Mouse (Mus musculus) kidney, embryonic 14.5 days (tissue): Measurements from ENCODE around the gene Ptgir. TPM values are rescaled to one million over a fixed set of nuclear protein-coding genes. Genes with fewer than 3 reads are reported as not detected.

Experiments
- ATAC-seq: fragments of 200-750 bp; cut with Nextera tagmentation; 2 replicates; pipeline ENCODE4 v1.8.0; 2017; ENCODE audit warnings: moderate number of reproducible peaks, mild to moderate bottlenecking, moderate TSS enrichment, moderate library complexity; ENCODE audit not compliant: low FRiP score, low TSS enrichment
- H3K27ac ChIP-seq: fragments of 300-500 bp; sonication (generic); 2 replicates; pipeline ENCODE4 v1.5.1; 2014; ENCODE audit warnings: low read depth, mild to moderate bottlenecking, low read length, moderate library complexity, mixed read lengths
- H3K27me3 ChIP-seq: fragments of 300-500 bp; sonication (generic); 2 replicates; pipeline ENCODE4 v1.6.1; 2014; ENCODE audit warnings: mild to moderate bottlenecking, low read length; ENCODE audit not compliant: control insufficient read depth, insufficient read depth
- H3K36me3 ChIP-seq: fragments of 300-500 bp; sonication (generic); 2 replicates; pipeline ENCODE4 v1.6.1; 2014; ENCODE audit warnings: low read length, mixed read lengths; ENCODE audit not compliant: control insufficient read depth, insufficient read depth
- H3K4me1 ChIP-seq: fragments of 300-500 bp; sonication (generic); 2 replicates; pipeline ENCODE4 v1.6.1; 2014; ENCODE audit warnings: low read length, mixed read lengths; ENCODE audit not compliant: control insufficient read depth, insufficient read depth
- H3K4me2 ChIP-seq: fragments of 300-500 bp; sonication (generic); replicated peaks from 2 replicates; pipeline ENCODE4 v1.6.1; 2014; ENCODE audit warnings: low read depth, mild to moderate bottlenecking, low read length
- H3K4me3 ChIP-seq: fragments of 300-500 bp; sonication (generic); 2 replicates; pipeline ENCODE4 v1.5.1; 2014; ENCODE audit warnings: mild to moderate bottlenecking, low read length
- H3K9ac ChIP-seq: fragments of 300-500 bp; sonication (generic); 2 replicates; pipeline ENCODE4 v1.6.1; 2014; ENCODE audit warnings: low read depth, mild to moderate bottlenecking, low read length, moderate library complexity
- H3K9me3 ChIP-seq: fragments of 300-500 bp; sonication (generic); 2 replicates; pipeline ENCODE4 v1.6.1; 2016; ENCODE audit warnings: low read length; ENCODE audit not compliant: control insufficient read depth
- WGBS: fragments of 180-500 bp; shearing (Covaris S2); extraction: QIAGEN DNeasy Blood & Tissue Kit; methylation state at CpG from one replicate; pipeline ENCODE4 v1.1.7; 2014; 5-methylcytosine and 5-hydroxymethylcytosine counted together
- polyA plus RNA-seq: library from polyadenylated mRNA; unstranded; fragments of >200 nt; fragmentation: Nextera tagmentation; extraction: Ambion mirVana; gene quantifications from 2 replicates; pipeline ENCODE4 v1.2.1, GENCODE M21; 2014

The Ptgir gene
- polyA plus RNA-seq, 1 experiment from 2014 or later: 1.4 TPM

GRCm38 (mm10) chr7:16916342-16917265, 10.3 kb downstream of the Ptgir start:
- no peak overlapping the region for H3K4me2 ChIP-seq
- H3K27ac ChIP-seq: no peak overlapping the region
- H3K27me3 ChIP-seq: no peaks in the 10 kb centered on the region
- no peak for ATAC-seq
- H3K9me3 ChIP-seq: no peaks in the 10 kb centered on the region
- WGBS: 83% methylated on average over 30 of the region's 30 CpGs
- H3K4me1 ChIP-seq: peaks cover 26% of the 10 kb centered on the region
- peaks cover 58% of the 10 kb centered on the region for H3K36me3 ChIP-seq
- H3K9ac ChIP-seq: no peak overlapping the region
- H3K4me3 ChIP-seq: no peak overlapping the region

GRCm38 (mm10) chr7:16917447-16917846, 11.2 kb downstream of the Ptgir start:
- H3K4me2 ChIP-seq: no peak overlapping the region
- ATAC-seq: no peak
- H3K27me3 ChIP-seq: no peaks in the 10 kb centered on the region
- 55% methylated on average over 11 of the region's 11 CpGs for WGBS
- peaks cover 58% of the 10 kb centered on the region for H3K36me3 ChIP-seq
- no peak overlapping the region for H3K4me3 ChIP-seq
- no peaks in the 10 kb centered on the region for H3K9me3 ChIP-seq
- no peak overlapping the region for H3K27ac ChIP-seq
- H3K9ac ChIP-seq: no peak overlapping the region
- H3K4me1 ChIP-seq: peaks cover 34% of the 10 kb centered on the region

- Histone ChIP-seq H3K4me2 (no peak overlapping the region), H3K36me3 (peaks cover 58% of the 10 kb centered on the region), H3K9me3 (no peaks in the 10 kb centered on the region), H3K27me3 (no peaks in the 10 kb centered on the region), H3K4me1 (peaks cover 38% of the 10 kb centered on the region), H3K4me3 (no peak overlapping the region), H3K9ac (no peak overlapping the region), H3K27ac (no peak overlapping the region)
- 84% methylated on average over 9 of the region's 9 CpGs for WGBS
- no peak for ATAC-seq
Measured at GRCm38 (mm10) chr7:16918014-16918413, 11.7 kb downstream of the Ptgir start.

GRCm38 (mm10) chr7:16918670-16919069, 12.4 kb downstream of the Ptgir start:
- no peak for ATAC-seq
- H3K27ac ChIP-seq: no peak overlapping the region
- WGBS: 77% methylated on average over 3 of the region's 3 CpGs
- H3K9ac ChIP-seq: no peak overlapping the region
- H3K4me2 ChIP-seq: no peak overlapping the region
- no peak overlapping the region for H3K4me3 ChIP-seq
- H3K9me3 ChIP-seq: no peaks in the 10 kb centered on the region
- H3K4me1 ChIP-seq: peaks cover 38% of the 10 kb centered on the region
- peaks cover 58% of the 10 kb centered on the region for H3K36me3 ChIP-seq
- H3K27me3 ChIP-seq: no peaks in the 10 kb centered on the region

- Histone ChIP-seq H3K27me3 (no peaks in the 10 kb centered on the region), H3K4me3 (no peak overlapping the region), H3K9me3 (no peaks in the 10 kb centered on the region), H3K9ac (no peak overlapping the region), H3K36me3 (peaks cover 56% of the 10 kb centered on the region), H3K4me2 (no peak overlapping the region; the same call in 1 of the 2 replicates), H3K27ac (no peak overlapping the region), H3K4me1 (peaks cover 38% of the 10 kb centered on the region)
- WGBS: 78% methylated on average over 13 of the region's 13 CpGs
- ATAC-seq: no peak
Measured at GRCm38 (mm10) chr7:16919395-16920149, 13.3 kb downstream of the Ptgir start.

- H3K4me2 ChIP-seq: no peak overlapping the region; the same call in 1 of the 2 replicates
- no peak overlapping the region for H3K9ac ChIP-seq
- no peak for ATAC-seq
- no peaks in the 10 kb centered on the region for H3K9me3 ChIP-seq
- 77% methylated on average over 7 of the region's 7 CpGs for WGBS
- H3K27ac ChIP-seq: no peak overlapping the region
- H3K4me1 ChIP-seq: peaks cover 38% of the 10 kb centered on the region
- no peak overlapping the region for H3K4me3 ChIP-seq
- H3K27me3 ChIP-seq: no peaks in the 10 kb centered on the region
- H3K36me3 ChIP-seq: peaks cover 50% of the 10 kb centered on the region
Measured at GRCm38 (mm10) chr7:16920150-16920579, 13.9 kb downstream of the Ptgir start.

- no peak for ATAC-seq
- 32% methylated on average over 21 of the region's 21 CpGs for WGBS
- no peaks in the 10 kb centered on the region for H3K27me3 ChIP-seq
- peak overlapping the region; percentile 97 for H3K4me3 ChIP-seq
- peaks cover 38% of the 10 kb centered on the region for H3K4me1 ChIP-seq
- H3K27ac ChIP-seq: peak overlapping the region; percentile 76; the same call in 1 of the 2 replicates
- H3K9me3 ChIP-seq: no peaks in the 10 kb centered on the region
- peaks cover 41% of the 10 kb centered on the region for H3K36me3 ChIP-seq
- H3K4me2 ChIP-seq: peak overlapping the region; percentile 75
- peak overlapping the region; percentile 96 for H3K9ac ChIP-seq
Measured at GRCm38 (mm10) chr7:16920818-16921791, 14.8 kb downstream of the Ptgir start.

GRCm38 (mm10) chr7:16921881-16922335, 15.6 kb downstream of the Ptgir start:
- Histone ChIP-seq H3K9me3 (no peaks in the 10 kb centered on the region), H3K27me3 (no peaks in the 10 kb centered on the region), H3K4me1 (peaks cover 38% of the 10 kb centered on the region), H3K27ac (peak overlapping the region; percentile 76; the same call in 1 of the 2 replicates), H3K36me3 (peaks cover 33% of the 10 kb centered on the region), H3K4me2 (peak overlapping the region; percentile 75), H3K4me3 (peak overlapping the region; percentile 97), H3K9ac (peak overlapping the region; percentile 96)
- no peak for ATAC-seq
- WGBS: 36% methylated on average over 6 of the region's 6 CpGs
